Mouse (Mus musculus): ENCODE data around the gene 1810010H24Rik. TPM values are rescaled to one million over a fixed set of nuclear protein-coding genes. Genes with fewer than 3 reads are reported as not detected.
A peak's percentile ranks its signal among the peaks of the same experiment; 100 is the strongest.
"Not testable (repeated sequence)": the region's sequence is repeated elsewhere in the genome, so short reads cannot be mapped to it uniquely, and the experiment has no call there.

The 1810010H24Rik gene
- total RNA-seq, 2 experiments from 2014 or later = 4.2 to 4.7 TPM

GRCm38 (mm10) chr11:107034085-107034810, 8.8 kb downstream of the 1810010H24Rik start:
- DNase-seq = no peak
- intact Hi-C loops (cut with DNase I) = no loop called here

- DNase-seq = no peak
- intact Hi-C loops (cut with DNase I) = no loop called here
Observed at GRCm38 (mm10) chr11:107039417-107039816, 13.9 kb downstream of the 1810010H24Rik start.

GRCm38 (mm10) chr11:107041396-107041795, 15.9 kb downstream of the 1810010H24Rik start:
- intact Hi-C loops (cut with DNase I) = no loop called here
- no peak for DNase-seq

- intact Hi-C loops (cut with DNase I) = no loop called here
- DNase-seq = no peak
Observed at GRCm38 (mm10) chr11:107043361-107043760, 17.9 kb downstream of the 1810010H24Rik start.

GRCm38 (mm10) chr11:107044321-107044720, 18.8 kb downstream of the 1810010H24Rik start:
- intact Hi-C loops (cut with DNase I) = no loop called here

GRCm38 (mm10) chr11:107045546-107045945, 20.1 kb downstream of the 1810010H24Rik start:
- intact Hi-C loops (cut with DNase I) = no loop called here

More at GRCm38 (mm10) chr11:107044321-107044720, 18.8 kb downstream of the 1810010H24Rik start:
- DNase-seq = peak; percentile 70

GRCm38 (mm10) chr11:107046766-107047620, 21.5 kb downstream of the 1810010H24Rik start:
- DNase-seq = no peak
- intact Hi-C loops (cut with DNase I) = no loop called here

More at GRCm38 (mm10) chr11:107045546-107045945, 20.1 kb downstream of the 1810010H24Rik start:
- no peak for DNase-seq

GRCm38 (mm10) chr11:107054870-107055269, 29.4 kb downstream of the 1810010H24Rik start:
- DNase-seq = no peak
- intact Hi-C loops (cut with DNase I) = no loop called here

GRCm38 (mm10) chr11:107057391-107057790, 31.9 kb downstream of the 1810010H24Rik start:
- intact Hi-C loops (cut with DNase I) = no loop called here
- DNase-seq = no peak

- intact Hi-C loops (cut with DNase I) = loop anchor here (10.0 kb wide), 1 partner anchor 115 kb away; no protein-coding TSS in a partner anchor
- DNase-seq = not testable (repeated sequence)
Observed at GRCm38 (mm10) chr11:107059634-107060033, 34.2 kb downstream of the 1810010H24Rik start.

- no peak for DNase-seq
- intact Hi-C loops (cut with DNase I) = loop anchor here (10.0 kb wide), 1 partner anchor 114 kb away; no protein-coding TSS in a partner anchor
Observed at GRCm38 (mm10) chr11:107060941-107061340, 35.5 kb downstream of the 1810010H24Rik start.

GRCm38 (mm10) chr11:107063067-107063466, 37.6 kb downstream of the 1810010H24Rik start:
- intact Hi-C loops (cut with DNase I) = loop anchor here (10.0 kb wide), 1 partner anchor 112 kb away; no protein-coding TSS in a partner anchor
- no peak for DNase-seq

- intact Hi-C loops (cut with DNase I) = loop anchor here (10.0 kb wide), 1 partner anchor 110 kb away; no protein-coding TSS in a partner anchor
Observed at GRCm38 (mm10) chr11:107064590-107064989, 39.1 kb downstream of the 1810010H24Rik start.

GRCm38 (mm10) chr11:107065216-107065785, 39.8 kb downstream of the 1810010H24Rik start:
- no peak for DNase-seq
- intact Hi-C loops (cut with DNase I) = loop anchor here (10.0 kb wide), 1 partner anchor 110 kb away; no protein-coding TSS in a partner anchor

More at GRCm38 (mm10) chr11:107064590-107064989, 39.1 kb downstream of the 1810010H24Rik start:
- DNase-seq = no peak

Other genes starting within 250 kb of the 1810010H24Rik start
- 1 to 10 TPM; 5.2 to 6.2 TPM for gene Polg2, start 246.1 kb upstream of the 1810010H24Rik start, total RNA-seq (2021)
- gene Ddx5, start 236.5 kb upstream of the 1810010H24Rik start, total RNA-seq (2021) = 100 to 1,000 TPM; 737 to 784 TPM
- 10 to 100 TPM; 14.6 to 19.6 TPM for gene Cep95, start 236.4 kb upstream of the 1810010H24Rik start, total RNA-seq (2021)
- gene Smurf2, start 105.0 kb upstream of the 1810010H24Rik start, total RNA-seq (2021) = 10 to 100 TPM; 45.6 to 48.6 TPM
- gene Kpna2, start 26.1 kb upstream of the 1810010H24Rik start, total RNA-seq (2021) = 10 to 100 TPM; 43.4 to 53.2 TPM
- 10 to 100 TPM; 88.8 to 90.4 TPM for gene Bptf, start 106.4 kb downstream of the 1810010H24Rik start, total RNA-seq (2021)
- gene Nol11, start 163.7 kb downstream of the 1810010H24Rik start, total RNA-seq (2021) = 10 to 100 TPM; 33.0 to 35.2 TPM

Measured in left cerebral cortex, postnatal 4 days (tissue).